Mouse (Mus musculus): Measurements from ENCODE around the gene Tox2. TPM values are rescaled to one million over a fixed set of nuclear protein-coding genes. Genes with fewer than 3 reads are reported as not detected.

Tox2 gene
- polyA plus RNA-seq, 1 experiment from 2014 or later: 16.5 TPM

DNA sequence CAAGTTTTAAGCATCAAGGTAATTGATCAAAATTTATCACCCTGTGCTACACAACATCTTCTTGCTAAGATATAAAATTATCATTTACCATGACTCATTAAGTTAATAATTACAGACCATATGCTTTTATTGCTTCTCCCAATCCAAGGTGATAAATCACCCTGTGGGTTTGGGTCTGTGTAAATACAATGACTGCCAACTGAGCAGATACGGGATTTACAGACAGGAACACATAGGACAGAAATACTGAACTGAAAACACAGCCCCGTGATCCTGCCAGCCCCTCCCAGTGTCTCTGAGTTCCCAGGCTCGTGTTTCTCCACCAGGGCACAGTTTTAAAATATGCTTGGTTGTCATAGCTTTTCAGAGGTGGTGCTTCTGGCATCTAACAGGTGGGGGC, 10.2 kb downstream of the Tox2 start:
- 57% methylated on average over 3 of the region's 3 CpGs for WGBS
- Histone ChIP-seq H3K9me3 (replicated peaks; ENCODE audit: control insufficient read depth, low read length) (no peaks in the 10 kb centered on the region), H3K4me3 (ENCODE audit: low read depth, low read length) (no peak overlapping the region), H3K9ac (ENCODE audit: low read length) (no peak overlapping the region), H3K36me3 (ENCODE audit: control insufficient read depth, insufficient read depth, low read length) (no peaks in the 10 kb centered on the region), H3K27ac (ENCODE audit: low read depth, low read length) (no peak overlapping the region), H3K4me1 (ENCODE audit: control insufficient read depth, insufficient read depth, low read length) (no peaks in the 10 kb centered on the region), H3K4me2 (ENCODE audit: low read length) (no peak overlapping the region), H3K27me3 (replicated peaks; ENCODE audit: control insufficient read depth, insufficient read depth, low read length) (no peaks in the 10 kb centered on the region)
- DNase-seq (ENCODE audit: low spot score) (no peak), ATAC-seq (no peak)

GRCm38 (mm10) chr2:163218095-163218494, 15.2 kb downstream of the Tox2 start:
- 87% methylated on average over 3 of the region's 3 CpGs for WGBS
- ATAC-seq: no peak
- H3K4me3 ChIP-seq (ENCODE audit: low read depth, low read length): no peak overlapping the region

DNA sequence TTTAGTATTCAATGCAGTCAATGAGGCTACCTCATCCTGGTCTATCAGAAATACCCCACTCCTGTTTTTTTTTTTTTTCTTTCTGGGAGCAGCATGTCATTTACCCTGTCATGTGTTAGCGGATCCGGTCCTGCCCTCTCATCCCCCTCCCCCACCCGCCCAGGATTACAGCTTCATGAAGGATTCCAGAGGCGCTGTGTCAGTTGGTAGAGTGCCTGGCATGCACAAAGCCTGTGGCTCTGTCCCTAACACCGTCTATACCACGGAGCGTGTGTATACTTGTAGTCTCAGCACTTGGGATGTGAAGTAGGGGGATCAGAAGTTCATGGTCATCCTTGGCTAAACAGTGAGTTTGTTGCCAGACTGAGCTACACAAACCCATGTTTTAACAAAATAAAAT, 15.6 kb downstream of the Tox2 start:
- no peak overlapping the region for H3K9ac ChIP-seq (ENCODE audit: low read length)
- no peaks in the 10 kb centered on the region for H3K9me3 ChIP-seq (replicated peaks; ENCODE audit: control insufficient read depth, low read length)
- H3K4me2 ChIP-seq (ENCODE audit: low read length): no peak overlapping the region
- DNase-seq (ENCODE audit: low spot score): no peak
- H3K27ac ChIP-seq (ENCODE audit: low read depth, low read length): no peak overlapping the region
- 46% methylated on average over 7 of the region's 7 CpGs for WGBS
- ATAC-seq: 0 out of 2 replicates have a peak, but pooled peaks have one; percentile 24
- H3K4me1 ChIP-seq (ENCODE audit: control insufficient read depth, insufficient read depth, low read length): peaks cover 17% of the 10 kb centered on the region
- no peaks in the 10 kb centered on the region for H3K36me3 ChIP-seq (ENCODE audit: control insufficient read depth, insufficient read depth, low read length)
- no peaks in the 10 kb centered on the region for H3K27me3 ChIP-seq (replicated peaks; ENCODE audit: control insufficient read depth, insufficient read depth, low read length)
- H3K4me3 ChIP-seq (ENCODE audit: low read depth, low read length): no peak overlapping the region

More at GRCm38 (mm10) chr2:163218095-163218494, 15.2 kb downstream of the Tox2 start:
- Histone ChIP-seq H3K9ac (ENCODE audit: low read length) (no peak overlapping the region), H3K27ac (ENCODE audit: low read depth, low read length) (no peak overlapping the region), H3K4me1 (ENCODE audit: control insufficient read depth, insufficient read depth, low read length) (peaks cover 17% of the 10 kb centered on the region), H3K4me2 (ENCODE audit: low read length) (no peak overlapping the region), H3K27me3 (replicated peaks; ENCODE audit: control insufficient read depth, insufficient read depth, low read length) (no peaks in the 10 kb centered on the region), H3K36me3 (ENCODE audit: control insufficient read depth, insufficient read depth, low read length) (no peaks in the 10 kb centered on the region), H3K9me3 (replicated peaks; ENCODE audit: control insufficient read depth, low read length) (no peaks in the 10 kb centered on the region)
- DNase-seq (ENCODE audit: low spot score): no peak

DNA sequence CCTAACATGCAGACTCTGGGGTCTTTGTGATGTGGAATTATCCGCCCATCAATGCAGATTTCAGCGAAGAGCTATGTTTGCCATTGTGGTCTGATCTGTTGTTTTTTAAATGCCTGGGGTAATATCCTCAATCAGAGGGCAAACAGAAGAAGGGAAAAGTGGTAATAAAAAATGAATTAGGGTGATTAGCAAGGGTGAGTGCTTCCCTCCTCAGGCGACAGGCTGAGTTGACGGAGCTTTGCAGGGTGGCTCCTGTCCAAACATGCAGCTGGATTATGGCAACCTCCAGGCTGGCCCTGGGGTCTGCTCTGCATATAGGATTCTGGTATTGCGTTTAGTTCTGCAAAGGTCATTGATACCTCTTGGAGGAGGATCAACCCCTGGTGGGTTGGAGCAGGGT, 16.5 kb downstream of the Tox2 start:
- H3K9me3 ChIP-seq (replicated peaks; ENCODE audit: control insufficient read depth, low read length): no peaks in the 10 kb centered on the region
- no peak overlapping the region for H3K27ac ChIP-seq (ENCODE audit: low read depth, low read length)
- 0 out of 2 replicates have a peak, but pooled peaks have one; percentile 49 for ATAC-seq

GRCm38 (mm10) chr2:163220706-163221105, 17.8 kb downstream of the Tox2 start:
- H3K4me2 ChIP-seq (ENCODE audit: low read length): no peak overlapping the region
- no peak for ATAC-seq

More for the DNA sequence above, 16.5 kb downstream of the Tox2 start:
- H3K4me2 ChIP-seq (ENCODE audit: low read length): no peak overlapping the region
- DNase-seq (ENCODE audit: low spot score): no peak
- peaks cover 17% of the 10 kb centered on the region for H3K4me1 ChIP-seq (ENCODE audit: control insufficient read depth, insufficient read depth, low read length)
- WGBS: 29% methylated on average over 5 of the region's 5 CpGs
- H3K4me3 ChIP-seq (ENCODE audit: low read depth, low read length): no peak overlapping the region
- no peak overlapping the region for H3K9ac ChIP-seq (ENCODE audit: low read length)
- no peaks in the 10 kb centered on the region for H3K36me3 ChIP-seq (ENCODE audit: control insufficient read depth, insufficient read depth, low read length)
- no peaks in the 10 kb centered on the region for H3K27me3 ChIP-seq (replicated peaks; ENCODE audit: control insufficient read depth, insufficient read depth, low read length)

GRCm38 (mm10) chr2:163225302-163225701, 22.4 kb downstream of the Tox2 start:
- ATAC-seq (no peak), DNase-seq (ENCODE audit: low spot score) (peak; percentile 42)
- WGBS: 73% methylated on average over 15 of the region's 15 CpGs
- no peaks in the 10 kb centered on the region for H3K9me3 ChIP-seq (replicated peaks; ENCODE audit: control insufficient read depth, low read length)
- H3K36me3 ChIP-seq (ENCODE audit: control insufficient read depth, insufficient read depth, low read length): no peaks in the 10 kb centered on the region
- peak overlapping the region; percentile 29; the same call in 1 of the 2 replicates for H3K9ac ChIP-seq (ENCODE audit: low read length)
- H3K4me2 ChIP-seq (ENCODE audit: low read length): no peak overlapping the region
- no peaks in the 10 kb centered on the region for H3K27me3 ChIP-seq (replicated peaks; ENCODE audit: control insufficient read depth, insufficient read depth, low read length)
- H3K27ac ChIP-seq (ENCODE audit: low read depth, low read length): peak overlapping the region; percentile 70; the same call in 1 of the 2 replicates
- H3K4me3 ChIP-seq (ENCODE audit: low read depth, low read length): no peak overlapping the region
- peaks cover 7% of the 10 kb centered on the region; the same call in 1 of the 2 replicates for H3K4me1 ChIP-seq (ENCODE audit: control insufficient read depth, insufficient read depth, low read length)

More at GRCm38 (mm10) chr2:163220706-163221105, 17.8 kb downstream of the Tox2 start:
- no peak for DNase-seq (ENCODE audit: low spot score)
- no peaks in the 10 kb centered on the region for H3K9me3 ChIP-seq (replicated peaks; ENCODE audit: control insufficient read depth, low read length)
- 94% methylated on average over 11 of the region's 11 CpGs for WGBS
- H3K27ac ChIP-seq (ENCODE audit: low read depth, low read length): no peak overlapping the region
- no peak overlapping the region for H3K4me3 ChIP-seq (ENCODE audit: low read depth, low read length)
- peaks cover 17% of the 10 kb centered on the region for H3K4me1 ChIP-seq (ENCODE audit: control insufficient read depth, insufficient read depth, low read length)
- no peaks in the 10 kb centered on the region for H3K27me3 ChIP-seq (replicated peaks; ENCODE audit: control insufficient read depth, insufficient read depth, low read length)
- no peaks in the 10 kb centered on the region for H3K36me3 ChIP-seq (ENCODE audit: control insufficient read depth, insufficient read depth, low read length)
- no peak overlapping the region for H3K9ac ChIP-seq (ENCODE audit: low read length)

GRCm38 (mm10) chr2:163229050-163229449, 26.1 kb downstream of the Tox2 start:
- Histone ChIP-seq H3K4me1 (ENCODE audit: control insufficient read depth, insufficient read depth, low read length) (peaks cover 7% of the 10 kb centered on the region; the same call in 1 of the 2 replicates), H3K27ac (ENCODE audit: low read depth, low read length) (no peak overlapping the region), H3K9me3 (replicated peaks; ENCODE audit: control insufficient read depth, low read length) (no peaks in the 10 kb centered on the region), H3K9ac (ENCODE audit: low read length) (no peak overlapping the region), H3K27me3 (replicated peaks; ENCODE audit: control insufficient read depth, insufficient read depth, low read length) (no peaks in the 10 kb centered on the region), H3K36me3 (ENCODE audit: control insufficient read depth, insufficient read depth, low read length) (no peaks in the 10 kb centered on the region), H3K4me2 (ENCODE audit: low read length) (no peak overlapping the region), H3K4me3 (ENCODE audit: low read depth, low read length) (no peak overlapping the region)
- no peak for DNase-seq (ENCODE audit: low spot score)
- WGBS: 91% methylated on average over 9 of the region's 9 CpGs
- ATAC-seq: no peak

DNA sequence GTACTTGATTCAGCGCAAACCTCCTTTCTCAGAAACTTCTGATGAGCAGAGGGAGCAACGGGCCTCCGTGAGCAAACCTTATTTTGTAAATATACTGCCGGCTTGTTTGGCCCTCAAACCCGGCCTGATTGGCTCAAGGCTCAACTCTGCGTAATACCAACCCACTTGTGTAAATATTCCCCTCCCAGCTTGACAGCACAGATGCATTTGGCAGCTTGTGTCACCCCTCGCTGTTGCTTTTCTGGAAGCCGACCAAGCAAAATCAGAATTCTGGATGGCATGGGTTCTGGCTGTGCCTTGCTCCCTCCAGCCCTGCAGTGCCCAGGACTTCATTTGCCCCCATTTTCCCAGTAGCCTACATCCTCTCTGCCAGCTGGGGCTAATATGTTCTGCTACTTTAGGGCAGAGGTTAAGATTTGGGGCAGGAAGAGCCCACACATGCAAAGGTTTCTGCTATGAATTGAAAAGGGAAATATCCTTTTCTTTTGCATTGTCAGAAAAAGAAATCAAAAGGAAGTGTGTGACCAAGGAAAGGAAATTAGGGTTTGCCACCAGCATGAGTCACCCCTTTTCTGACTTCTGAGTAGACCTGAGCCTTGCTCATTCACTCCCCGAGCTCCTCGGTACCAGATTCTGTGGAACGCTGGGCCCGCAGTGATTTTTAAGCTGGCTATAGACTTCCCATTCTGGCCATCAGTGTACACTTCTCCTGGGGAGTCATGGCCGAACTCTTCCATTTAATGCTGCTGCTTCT, 29.0 kb downstream of the Tox2 start:
- Histone ChIP-seq H3K27ac (ENCODE audit: low read depth, low read length) (no peak overlapping the region), H3K9me3 (replicated peaks; ENCODE audit: control insufficient read depth, low read length) (no peaks in the 10 kb centered on the region), H3K4me2 (ENCODE audit: low read length) (no peak overlapping the region), H3K9ac (ENCODE audit: low read length) (no peak overlapping the region), H3K4me1 (ENCODE audit: control insufficient read depth, insufficient read depth, low read length) (peaks cover 9% of the 10 kb centered on the region), H3K36me3 (ENCODE audit: control insufficient read depth, insufficient read depth, low read length) (no peaks in the 10 kb centered on the region), H3K4me3 (ENCODE audit: low read depth, low read length) (no peak overlapping the region), H3K27me3 (replicated peaks; ENCODE audit: control insufficient read depth, insufficient read depth, low read length) (no peaks in the 10 kb centered on the region)
- DNase-seq (ENCODE audit: low spot score) (peak; percentile 79), ATAC-seq (peak; percentile 38; the same call in 1 of the 2 replicates)
- WGBS: 71% methylated on average over 13 of the region's 13 CpGs

- H3K4me2 ChIP-seq (ENCODE audit: low read length): no peak overlapping the region
- H3K9me3 ChIP-seq (replicated peaks; ENCODE audit: control insufficient read depth, low read length): no peaks in the 10 kb centered on the region
- H3K27ac ChIP-seq (ENCODE audit: low read depth, low read length): no peak overlapping the region
- no peaks in the 10 kb centered on the region for H3K36me3 ChIP-seq (ENCODE audit: control insufficient read depth, insufficient read depth, low read length)
- DNase-seq (ENCODE audit: low spot score) (no peak), ATAC-seq (no peak)
- 88% methylated on average over 9 of the region's 9 CpGs for WGBS
- H3K9ac ChIP-seq (ENCODE audit: low read length): no peak overlapping the region
- H3K4me1 ChIP-seq (ENCODE audit: control insufficient read depth, insufficient read depth, low read length): peaks cover 17% of the 10 kb centered on the region
- H3K27me3 ChIP-seq (replicated peaks; ENCODE audit: control insufficient read depth, insufficient read depth, low read length): no peaks in the 10 kb centered on the region
- no peak overlapping the region for H3K4me3 ChIP-seq (ENCODE audit: low read depth, low read length)
Observed at GRCm38 (mm10) chr2:163233666-163234065, 30.7 kb downstream of the Tox2 start.
